Mouse (Mus musculus): Measurements from ENCODE around the gene Tmod4.
"Not testable (repeated sequence)": the region's sequence is repeated elsewhere in the genome, so short reads cannot be mapped to it uniquely, and the experiment has no call there.

The Tmod4 gene

GRCm38 (mm10) chr3:95124246-95124645 is at the start of gene Tmod4:
TSS of gene Tmod4 (plus strand) at chr3:95124476.
- DNase-seq (ENCODE audit: low spot score), result no peak

- no peak for DNase-seq (ENCODE audit: low spot score)
Observed at GRCm38 (mm10) chr3:95088071-95088470, 36.2 kb upstream of the Tmod4 start.

- DNase-seq (ENCODE audit: low spot score), result no peak
Observed at GRCm38 (mm10) chr3:95100854-95101253, 23.4 kb upstream of the Tmod4 start.

- no peak for DNase-seq (ENCODE audit: low spot score)
Observed at GRCm38 (mm10) chr3:95105121-95105520, 19.2 kb upstream of the Tmod4 start.

- no peak for DNase-seq (ENCODE audit: low spot score)
Observed at GRCm38 (mm10) chr3:95105586-95106337, 18.5 kb upstream of the Tmod4 start.

- peak; percentile 92 for DNase-seq (ENCODE audit: low spot score)
Observed at GRCm38 (mm10) chr3:95106338-95107117, 17.7 kb upstream of the Tmod4 start, which contains the start of gene Pip5k1a. TSS of gene Pip5k1a (minus strand) at chr3:95106930.

GRCm38 (mm10) chr3:95107308-95107707 is 17.0 kb upstream of the Tmod4 start:
- not testable (repeated sequence) for DNase-seq (ENCODE audit: low spot score)

GRCm38 (mm10) chr3:95107898-95108297 is 16.4 kb upstream of the Tmod4 start:
- DNase-seq (ENCODE audit: low spot score), result no peak

- DNase-seq (ENCODE audit: low spot score), result peak; percentile 73
Observed at GRCm38 (mm10) chr3:95110911-95111726, 13.2 kb upstream of the Tmod4 start, which contains the start of gene Vps72. TSS of gene Vps72 (plus strand) at chr3:95111022.

GRCm38 (mm10) chr3:95112760-95113159 is 11.5 kb upstream of the Tmod4 start:
- DNase-seq (ENCODE audit: low spot score), result no peak

- DNase-seq (ENCODE audit: low spot score), result no peak
Observed at GRCm38 (mm10) chr3:95117751-95118150, 6.5 kb upstream of the Tmod4 start.

GRCm38 (mm10) chr3:95121580-95121979 is 2.7 kb upstream of the Tmod4 start:
- DNase-seq (ENCODE audit: low spot score), result no peak

- DNase-seq (ENCODE audit: low spot score), result no peak
Observed at GRCm38 (mm10) chr3:95124972-95125371, 696 bp downstream of the Tmod4 start.

GRCm38 (mm10) chr3:95129226-95129651 is 5.0 kb downstream of the Tmod4 start:
- no peak for DNase-seq (ENCODE audit: low spot score)

GRCm38 (mm10) chr3:95130081-95130480 is 5.8 kb downstream of the Tmod4 start:
- no peak for DNase-seq (ENCODE audit: low spot score)

- not testable (repeated sequence) for DNase-seq (ENCODE audit: low spot score)
Observed at GRCm38 (mm10) chr3:95132389-95132788, 8.1 kb downstream of the Tmod4 start.

- no peak for DNase-seq (ENCODE audit: low spot score)
Observed at GRCm38 (mm10) chr3:95133176-95133575, 8.9 kb downstream of the Tmod4 start.

GRCm38 (mm10) chr3:95133680-95134101 is 9.4 kb downstream of the Tmod4 start, which contains the start of the genes Scnm1 and Lysmd1:
TSS of gene Scnm1 (minus strand) at chr3:95134011.
TSS of gene Lysmd1 (plus strand) at chr3:95134088.
- peak; percentile 85 for DNase-seq (ENCODE audit: low spot score)

GRCm38 (mm10) chr3:95134133-95134532 is 9.9 kb downstream of the Tmod4 start:
- DNase-seq (ENCODE audit: low spot score), result not testable (repeated sequence)

GRCm38 (mm10) chr3:95135023-95135422 is 10.7 kb downstream of the Tmod4 start:
- DNase-seq (ENCODE audit: low spot score), result peak; percentile 30

GRCm38 (mm10) chr3:95135433-95136052 is 11.3 kb downstream of the Tmod4 start:
- no peak for DNase-seq (ENCODE audit: low spot score)

Data from spleen, adult 12 weeks (tissue).